Mouse (Mus musculus) CH12.LX (cell line): ENCODE data around the gene Letm1. TPM values are rescaled to one million over a fixed set of nuclear protein-coding genes. Genes with fewer than 3 reads are reported as not detected.

ENCODE experiments used
- DNase-seq: peaks from one replicate; pipeline ENCODE4 v3.0.0-alpha.2; 2013; ENCODE audit errors: extremely low read depth
- H3K27ac ChIP-seq: 2 replicates; pipeline ENCODE4 v1.5.1; 2012; ENCODE audit warnings: low read depth, mild to moderate bottlenecking, control low read depth, moderate library complexity; ENCODE audit not compliant: insufficient read depth
- H3K27me3 ChIP-seq: replicated peaks from 2 replicates; pipeline ENCODE3; 2012; ENCODE audit warnings: inconsistent platforms
- H3K36me3 ChIP-seq, 2 experiments: replicated peaks in 1 of 2; 2 replicates each; pipeline versions ENCODE3 to v1.6.1; 2012; ENCODE audit warnings: inconsistent platforms in 1 of 2, low read length in 1 of 2, mild to moderate bottlenecking in 1 of 2, mixed read lengths in 1 of 2, moderate library complexity in 1 of 2; ENCODE audit not compliant: control insufficient read depth in 1 of 2, insufficient read depth in 1 of 2
- H3K4me1 ChIP-seq, 2 experiments: 2 replicates each; pipeline ENCODE4 v1.6.1; 2012; ENCODE audit warnings: inconsistent platforms in 1 of 2, moderate library complexity in 1 of 2; ENCODE audit not compliant: insufficient read depth in 2 of 2, control insufficient read depth in 1 of 2
- H3K4me2 ChIP-seq: 2 replicates; pipeline ENCODE4 v1.6.1; 2012; ENCODE audit warnings: low read depth, mild to moderate bottlenecking, control low read depth; ENCODE audit not compliant: poor library complexity, insufficient read depth, severe bottlenecking
- H3K4me3 ChIP-seq, 3 experiments: fragments of 150-350 bp in 1 of 3; sonication (generic) in 1 of 3; replicated peaks in 1 of 3; 2 replicates each; pipeline versions ENCODE3 to v1.5.1; 2011 to 2012; ENCODE audit warnings: low read depth in 2 of 3, low read length in 2 of 3, mild to moderate bottlenecking in 2 of 3, moderate library complexity in 2 of 3, control low read depth in 1 of 3, improper control_type of control experiment in 1 of 3, inconsistent platforms in 1 of 3, mixed read lengths in 1 of 3; ENCODE audit not compliant: poor library complexity in 1 of 3
- H3K79me2 ChIP-seq: replicated peaks from 2 replicates; pipeline ENCODE4 v1.6.1; 2012; ENCODE audit warnings: mild to moderate bottlenecking, moderate library complexity; ENCODE audit not compliant: control insufficient read depth, poor library complexity, insufficient read depth, severe bottlenecking; ENCODE audit errors: extremely low read depth
- H3K9ac ChIP-seq: 2 replicates; pipeline ENCODE4 v1.6.1; 2012; ENCODE audit warnings: low read depth, mild to moderate bottlenecking, control low read depth, moderate library complexity; ENCODE audit not compliant: insufficient read depth
- H3K9me3 ChIP-seq: replicated peaks from 2 replicates; pipeline ENCODE3; 2012; ENCODE audit warnings: low read length, inconsistent platforms, mixed read lengths
- BHLHE40 ChIP-seq: IDR thresholded peaks from 2 replicates; pipeline ENCODE4 v1.6.1; 2011; ENCODE audit warnings: mild to moderate bottlenecking, low read depth, low read length, improper control_type of control experiment
- CHD1 ChIP-seq: IDR thresholded peaks from 2 replicates; pipeline ENCODE4 v1.6.1; 2012; ENCODE audit warnings: low read depth, low read length, improper control_type of control experiment, inconsistent platforms
- CHD2 ChIP-seq: IDR thresholded peaks from 2 replicates; pipeline ENCODE4 v1.6.1; 2011; ENCODE audit warnings: low read length, improper control_type of control experiment
- CTCF ChIP-seq, 2 experiments: IDR thresholded peaks in 1 of 2; conservative IDR thresholded peaks in 1 of 2; 2 replicates each; pipeline ENCODE4 v1.5.1; 2011 to 2012; ENCODE audit warnings: low read depth in 2 of 2, low read length in 2 of 2, improper control_type of control experiment in 1 of 2, inconsistent platforms in 1 of 2, mild to moderate bottlenecking in 1 of 2, moderate library complexity in 1 of 2
- E2F4 ChIP-seq: IDR thresholded peaks from 2 replicates; pipeline ENCODE4 v1.6.1; 2011; ENCODE audit warnings: low read depth, low read length, improper control_type of control experiment; ENCODE audit not compliant: insufficient replicate concordance
- ELF1 ChIP-seq: IDR thresholded peaks from 2 replicates; pipeline ENCODE4 v1.6.1; 2014; ENCODE audit warnings: low read depth, mild to moderate bottlenecking, inconsistent platforms, low read length, improper control_type of control experiment
- EP300 ChIP-seq: IDR thresholded peaks from 2 replicates; pipeline ENCODE4 v1.6.1; 2011; ENCODE audit warnings: low read length, improper control_type of control experiment
- GABPA ChIP-seq: IDR thresholded peaks from 2 replicates; pipeline ENCODE4 v1.6.1; 2012; ENCODE audit warnings: low read depth, low read length, improper control_type of control experiment, inconsistent platforms; ENCODE audit not compliant: insufficient replicate concordance
- HCFC1 ChIP-seq: IDR thresholded peaks from 2 replicates; pipeline ENCODE4 v1.6.1; 2012; ENCODE audit warnings: low read depth, mild to moderate bottlenecking, inconsistent platforms, low read length, improper control_type of control experiment
- IRF4 ChIP-seq: IDR thresholded peaks from 2 replicates; pipeline ENCODE4 v1.6.1; 2014; ENCODE audit warnings: low read depth, mild to moderate bottlenecking, inconsistent platforms, low read length, improper control_type of control experiment
- JUND ChIP-seq: conservative IDR thresholded peaks from 2 replicates; pipeline ENCODE4 v1.6.1; 2011; ENCODE audit warnings: low read depth, low read length, improper control_type of control experiment
- MAX ChIP-seq: IDR thresholded peaks from 2 replicates; pipeline ENCODE4 v1.6.1; 2011; ENCODE audit warnings: low read length, improper control_type of control experiment
- POLR2A ChIP-seq: IDR thresholded peaks from 2 replicates; pipeline ENCODE4 v1.6.1; 2011; ENCODE audit warnings: low read depth, mild to moderate bottlenecking, improper control_type of control experiment, low read length
- RCOR1 ChIP-seq: conservative IDR thresholded peaks from 2 replicates; pipeline ENCODE4 v1.6.1; 2012; ENCODE audit warnings: low read depth, mild to moderate bottlenecking, inconsistent platforms, low read length, improper control_type of control experiment
- SIN3A ChIP-seq: IDR thresholded peaks from 2 replicates; pipeline ENCODE4 v1.6.1; 2012; ENCODE audit warnings: low read length, improper control_type of control experiment, inconsistent platforms
- TBP ChIP-seq: conservative IDR thresholded peaks from 2 replicates; pipeline ENCODE4 v1.6.1; 2011; ENCODE audit warnings: low read depth, low read length, improper control_type of control experiment
- UBTF ChIP-seq: IDR thresholded peaks from 2 replicates; pipeline ENCODE4 v1.6.1; 2012; ENCODE audit warnings: low read depth, mild to moderate bottlenecking, inconsistent platforms, low read length, improper control_type of control experiment, moderate library complexity
- ZC3H11A ChIP-seq: IDR thresholded peaks from 2 replicates; pipeline ENCODE4 v1.6.1; 2012; ENCODE audit warnings: low read depth, mild to moderate bottlenecking, inconsistent platforms, low read length, improper control_type of control experiment
- ZMIZ1 ChIP-seq: IDR thresholded peaks from 2 replicates; pipeline ENCODE4 v1.6.1; 2012; ENCODE audit warnings: low read depth, mild to moderate bottlenecking, inconsistent platforms, low read length, improper control_type of control experiment
- ZNF384 ChIP-seq: IDR thresholded peaks from 2 replicates; pipeline ENCODE4 v1.6.1; 2012; ENCODE audit warnings: low read depth, low read length, improper control_type of control experiment, inconsistent platforms
- dilution Hi-C: fragments of 300-500 bp; cut with MboI; formaldehyde crosslinking; loops from 2 replicates; pipeline ENCODE4 v1.14.3; 2020; ENCODE audit warnings: low sequenced_read_pairs; ENCODE audit not compliant: extremely low pct_unique_long_range_greater_than_20kb, extremely low pct_ligation_motif_present
- in situ Hi-C: fragments of 300-500 bp; cut with MboI; formaldehyde crosslinking; loops from 3 replicates; pipeline ENCODE4 v1.14.3; 2019; ENCODE audit warnings: low sequenced_read_pairs, low pct_ligation_motif_present, low pct_unique_long_range_greater_than_20kb, mixed read lengths
- polyA plus RNA-seq: library from polyadenylated mRNA; unstranded; fragments of >175 nt; gene quantifications from 2 replicates; pipeline ENCODE4 v1.2.1, GENCODE M21; 2012; ENCODE audit warnings: low read depth; ENCODE audit not compliant: insufficient read length
- total RNA-seq, 2 experiments: library from RNA; depleted of rRNA; stranded (reverse); fragments of 300-350 nt in 1 of 2; fragments of >200 nt in 1 of 2; gene quantifications; 2 replicates each; pipeline ENCODE4 v1.2.3; 2012 to 2014

Gene Letm1
- total and polyA plus RNA-seq, 3 experiments = 21.8 to 43.4 (median 27.6) TPM

DNA sequence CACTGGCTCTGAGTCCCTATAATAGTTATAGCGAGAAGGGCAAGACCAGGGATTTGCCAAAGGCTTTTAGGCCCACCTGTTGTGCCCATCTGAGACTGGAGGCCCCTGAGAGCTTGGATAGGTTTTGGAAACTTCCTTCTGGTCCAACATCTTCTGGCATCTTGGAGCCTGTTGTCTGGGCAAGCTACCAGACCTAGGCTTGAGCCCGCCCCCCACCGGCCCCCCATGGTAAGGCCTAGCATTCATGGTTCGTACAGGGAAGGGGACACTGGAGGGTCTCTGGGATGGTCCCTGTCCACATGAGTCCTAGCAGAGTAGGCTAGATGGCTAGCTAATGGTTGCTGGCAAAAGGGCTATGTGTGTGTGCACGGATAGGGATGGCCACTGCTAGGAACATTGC, 83.9 kb downstream of the Letm1 start:
- peaks cover 82% of the 10 kb centered on the region for H3K27me3 ChIP-seq
- H3K36me3 ChIP-seq = no peaks in the 10 kb centered on the region
- no peak for DNase-seq
- H3K27ac ChIP-seq = no peak overlapping the region
- H3K4me2 ChIP-seq = no peak overlapping the region
- H3K79me2 ChIP-seq = no peaks in the 10 kb centered on the region
- H3K4me1 ChIP-seq = peaks cover 12 to 25% of the 10 kb centered on the region in 2 experiments
- in situ Hi-C loops (no loop called here), dilution Hi-C loops (no loop called here)
- H3K9me3 ChIP-seq = no peaks in the 10 kb centered on the region
- no peak overlapping the region for H3K4me3 ChIP-seq
- no peak overlapping the region for H3K9ac ChIP-seq
- TF ChIP-seq GABPA = no peak
- TF ChIP-seq ELF1 = no peak
- TF ChIP-seq CHD1 = no peak
- TF ChIP-seq RCOR1 = no peak
- no peak for TF ChIP-seq IRF4
- TF ChIP-seq JUND = no peak
- TF ChIP-seq CHD2 = no peak
- no peak for TF ChIP-seq EP300
- no peak for TF ChIP-seq CTCF (conservative IDR thresholded peaks at IDR 0.05 in 1 of 2, IDR thresholded peaks at IDR 0.05 in 1 of 2; ENCODE audit: low read depth in 2 of 2, low read length in 2 of 2)
- TF ChIP-seq HCFC1 = no peak
- TF ChIP-seq BHLHE40 = no peak
- no peak for TF ChIP-seq UBTF
- TF ChIP-seq POLR2A = no peak
- TF ChIP-seq SIN3A = no peak
- TF ChIP-seq E2F4 = no peak
- no peak for TF ChIP-seq ZC3H11A
- TF ChIP-seq MAX = no peak
- TF ChIP-seq TBP = no peak
- no peak for TF ChIP-seq ZMIZ1
- no peak for TF ChIP-seq ZNF384

DNA sequence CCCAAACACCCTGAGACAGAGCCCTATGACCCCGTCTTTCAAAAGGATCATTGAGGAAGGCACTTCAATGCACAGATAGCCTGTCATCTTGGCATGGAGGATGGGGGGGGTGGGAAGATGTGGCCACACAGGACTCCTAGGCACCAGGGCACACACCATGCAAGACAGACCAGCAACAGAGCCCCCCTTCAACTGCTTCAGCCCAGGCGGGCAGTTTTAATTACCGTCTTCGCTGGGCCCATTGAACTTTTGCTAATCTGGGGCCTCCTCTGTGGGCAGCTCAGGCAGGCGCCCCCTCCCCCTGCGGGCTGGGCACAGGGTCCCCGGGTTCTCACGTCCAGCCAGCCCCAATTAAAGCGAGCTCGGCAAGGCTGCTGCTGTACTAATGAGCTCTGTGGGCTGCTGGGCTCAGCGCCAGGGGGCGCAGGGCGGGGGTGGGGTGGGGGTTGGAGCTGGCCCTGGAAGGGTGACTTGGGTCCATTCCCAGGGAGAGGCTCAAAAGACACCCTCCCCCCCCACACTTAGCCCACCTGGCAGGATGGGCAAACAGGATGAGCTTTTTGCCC, 84.6 kb downstream of the Letm1 start:
- peaks cover 85% of the 10 kb centered on the region for H3K27me3 ChIP-seq
- H3K4me3 ChIP-seq = no peak overlapping the region
- no peaks in the 10 kb centered on the region for H3K9me3 ChIP-seq
- no peaks in the 10 kb centered on the region for H3K79me2 ChIP-seq
- H3K4me1 ChIP-seq = peaks cover 12 to 25% of the 10 kb centered on the region in 2 experiments
- in situ Hi-C loops (no loop called here), dilution Hi-C loops (no loop called here)
- H3K4me2 ChIP-seq = no peak overlapping the region
- no peak for TF ChIP-seq ZC3H11A
- H3K36me3 ChIP-seq = no peaks in the 10 kb centered on the region
- DNase-seq = no peak
- H3K27ac ChIP-seq = no peak overlapping the region
- H3K9ac ChIP-seq = no peak overlapping the region
